Mouse (Mus musculus): ENCODE results near the gene Ang4.
"Not testable (repeated sequence)": the region's sequence is repeated elsewhere in the genome, so short reads cannot be mapped to it uniquely, and the experiment has no call there.

Gene Ang4

GRCm38 (mm10) chr14:51773490-51773889, at the start of gene Ang4:
Gene Ang4 (minus strand): TSS chr14:51773590.
- DNase-seq: no peak

- DNase-seq: no peak
Observed at GRCm38 (mm10) chr14:51799746-51800145, 26.4 kb upstream of the Ang4 start, which contains the start of gene AY358078. Gene AY358078 (plus strand): TSS chr14:51800046.

DNA sequence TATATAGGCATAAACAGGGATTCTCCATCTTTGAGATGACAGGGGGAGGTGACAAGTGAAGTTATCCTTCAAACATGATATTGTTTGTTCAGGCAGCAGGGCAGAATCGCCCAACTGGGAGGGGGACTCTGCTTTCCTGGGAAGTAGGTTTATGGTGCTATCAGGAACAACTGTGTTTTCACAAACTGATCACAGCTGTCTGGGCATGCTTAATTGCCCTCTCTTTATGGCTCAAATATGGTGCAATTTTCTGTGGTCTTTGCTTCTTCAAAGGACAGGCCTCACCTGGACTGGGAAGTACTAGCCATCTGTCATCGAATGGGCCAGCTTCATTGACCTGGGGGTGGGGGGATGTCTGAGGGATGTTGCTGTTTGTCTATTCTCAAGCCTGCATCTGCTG, 20.7 kb upstream of the Ang4 start:
- no peak for DNase-seq

DNA sequence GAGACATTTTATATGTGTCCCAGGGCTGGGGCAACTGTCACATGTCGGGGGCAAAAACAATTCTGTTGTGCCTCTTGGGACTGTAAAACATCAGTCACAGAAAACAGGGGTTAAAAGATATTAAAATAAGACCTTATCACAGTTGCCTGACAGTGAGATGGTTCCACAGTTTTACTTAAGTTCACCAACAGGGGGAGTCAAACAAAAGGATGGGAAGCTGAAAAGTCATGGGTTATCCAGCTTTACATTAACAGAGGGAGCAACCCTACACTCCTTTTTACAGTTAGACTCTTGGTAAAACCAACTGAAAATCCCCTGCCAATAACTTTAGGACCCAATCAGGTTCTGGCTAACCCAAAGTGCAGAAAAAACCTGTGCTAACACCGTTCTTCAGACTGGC, 15.8 kb upstream of the Ang4 start:
- no peak for DNase-seq

DNA sequence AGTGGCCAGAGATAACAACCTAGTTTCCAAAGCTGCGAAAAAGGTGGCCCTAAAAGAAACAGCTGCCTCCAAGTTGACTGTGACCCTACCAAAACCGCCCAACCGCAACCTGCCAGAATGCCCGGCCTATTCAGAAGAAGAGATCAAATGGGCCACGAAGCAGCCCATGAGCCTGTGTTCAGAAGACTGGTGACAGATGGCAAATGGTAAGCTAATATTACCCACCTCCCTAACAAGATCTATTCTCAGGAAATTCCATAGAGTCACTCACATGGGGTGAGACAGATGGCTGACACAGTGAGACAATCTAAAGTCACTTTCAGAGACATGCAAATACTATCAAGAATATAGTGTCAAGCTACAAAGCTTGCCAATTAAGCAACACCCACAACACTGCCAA, 13.7 kb upstream of the Ang4 start:
- DNase-seq: no peak

GRCm38 (mm10) chr14:51786335-51786734, 12.9 kb upstream of the Ang4 start:
- no peak for DNase-seq

- DNase-seq: no peak
Observed at GRCm38 (mm10) chr14:51778865-51779481, 5.6 kb upstream of the Ang4 start.

- DNase-seq: no peak
Observed at GRCm38 (mm10) chr14:51777791-51778190, 4.4 kb upstream of the Ang4 start.

DNA sequence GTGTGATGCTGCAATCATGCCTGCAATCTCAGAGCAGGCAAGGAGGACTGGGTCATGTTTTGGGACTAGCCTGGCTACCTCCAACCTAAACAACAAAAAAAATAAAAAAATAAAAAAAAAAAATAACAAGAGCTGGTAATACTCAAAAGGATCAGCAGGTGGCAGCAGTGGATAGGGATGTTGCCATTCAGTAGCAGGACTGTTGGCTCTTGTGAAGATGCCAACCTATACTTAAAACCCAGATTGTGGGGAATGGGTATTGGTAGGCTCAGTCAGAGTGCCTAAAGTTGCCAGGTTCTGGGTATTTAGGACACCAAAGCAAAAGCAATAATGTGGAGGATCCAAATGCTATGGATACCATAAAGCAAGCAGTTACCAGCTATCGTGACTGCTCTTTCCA, 2.0 kb downstream of the Ang4 start:
- not testable (repeated sequence) for DNase-seq

GRCm38 (mm10) chr14:51755944-51756343, 17.4 kb downstream of the Ang4 start:
- no peak for DNase-seq

- DNase-seq: no peak
Observed at GRCm38 (mm10) chr14:51740347-51741170, 32.8 kb downstream of the Ang4 start.

GRCm38 (mm10) chr14:51739150-51739993, 34.0 kb downstream of the Ang4 start:
- no peak for DNase-seq

DNA sequence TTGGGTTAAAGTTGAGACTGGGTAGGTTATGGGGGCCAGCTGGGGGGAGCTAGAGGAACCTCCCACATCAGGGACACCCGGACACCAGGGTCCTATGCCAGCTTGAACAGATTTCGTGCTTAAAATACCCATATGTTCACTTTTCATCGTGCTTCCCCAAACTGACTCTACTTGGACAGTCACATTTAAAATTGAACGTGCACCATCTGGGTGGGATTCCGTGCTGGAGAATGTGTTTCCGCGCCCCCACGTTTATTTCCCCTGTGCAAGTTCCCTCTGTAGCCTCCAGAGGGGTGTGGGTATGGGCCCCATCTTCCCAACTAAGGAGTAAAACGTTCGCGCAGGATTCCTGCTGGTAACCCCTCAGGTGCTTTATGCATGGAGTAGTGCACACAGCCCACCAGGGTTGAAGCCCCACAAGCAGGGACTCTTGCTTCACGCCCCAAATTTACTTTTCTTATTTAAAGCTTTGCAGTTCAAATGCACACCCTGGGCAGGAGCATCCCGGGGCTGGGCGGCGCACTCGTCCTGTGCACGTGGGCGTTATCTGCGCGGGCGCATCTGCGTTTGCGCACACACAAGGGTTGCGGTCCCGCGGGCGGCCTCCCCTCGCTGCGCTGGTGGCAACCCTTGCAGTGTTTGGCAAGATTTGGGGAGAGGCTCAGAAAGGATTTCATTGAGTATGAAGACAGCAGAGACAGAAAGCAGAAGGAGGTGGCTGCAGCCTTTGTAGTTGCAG, 34.8 kb downstream of the Ang4 start:
- no peak for DNase-seq

GRCm38 (mm10) chr14:51737967-51738366, 35.4 kb downstream of the Ang4 start:
- DNase-seq: no peak

DNA sequence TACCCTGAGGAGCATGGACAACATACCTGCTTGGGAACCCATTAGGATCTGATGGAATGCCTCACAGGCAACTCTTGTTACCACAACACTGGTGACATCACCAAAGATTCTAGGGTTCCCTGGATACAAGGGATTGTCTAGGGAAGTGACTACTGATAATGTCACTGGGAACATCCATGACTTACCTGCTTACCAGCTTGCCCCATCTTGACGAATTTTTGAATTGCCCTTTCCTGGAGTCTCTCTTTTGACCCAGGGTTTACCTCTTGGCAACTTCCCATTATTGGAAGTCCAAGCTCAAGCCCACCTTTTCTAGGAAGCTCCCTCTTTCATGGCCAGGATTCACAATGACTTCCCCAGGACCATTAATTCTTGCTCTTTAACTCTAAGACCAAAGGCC, 56.3 kb downstream of the Ang4 start, which contains the start of gene Gm5800:
Gene Gm5800, minus strand, starts transcription at position 101 of the 400 bp plus-strand sequence.
- no peak for DNase-seq

All from liver (tissue).